Mouse (Mus musculus) myocyte (in vitro differentiated cells): ENCODE results near the gene Dtx3. TPM values are rescaled to one million over a fixed set of nuclear protein-coding genes. Genes with fewer than 3 reads are reported as not detected.

Source experiments
- H3K27me3 ChIP-seq: one replicate; pipeline ENCODE4 v1.6.1; 2011; ENCODE audit not compliant: control insufficient read depth, insufficient read depth, insufficient read length
- H3K36me3 ChIP-seq: one replicate; pipeline ENCODE4 v1.6.1; 2011; ENCODE audit not compliant: control insufficient read depth, insufficient read depth
- H3K4me2 ChIP-seq: one replicate; pipeline ENCODE4 v1.6.1; 2011; ENCODE audit warnings: low read depth, control low read depth
- H3K4me3 ChIP-seq: one replicate; pipeline ENCODE4 v1.5.1; 2011; ENCODE audit warnings: mild to moderate bottlenecking, control low read depth, moderate library complexity
- H3K79me2 ChIP-seq: one replicate; pipeline ENCODE4 v1.6.1; 2011; ENCODE audit not compliant: control insufficient read depth, insufficient read depth
- H3ac ChIP-seq: one replicate; pipeline ENCODE4 v1.6.1; 2011; ENCODE audit not compliant: control insufficient read depth, insufficient read length
- CEBPB ChIP-seq: IDR thresholded peaks from 2 replicates; pipeline ENCODE4 v1.6.1; 2011; ENCODE audit warnings: mild to moderate bottlenecking, moderate library complexity; ENCODE audit not compliant: poor library complexity, insufficient read depth, severe bottlenecking
- E2F4 ChIP-seq: IDR thresholded peaks from one replicate; pipeline ENCODE4 v1.6.1; 2011; ENCODE audit warnings: mild to moderate bottlenecking, control low read depth, moderate library complexity; ENCODE audit not compliant: insufficient read depth
- MAX ChIP-seq: IDR thresholded peaks from one replicate; pipeline ENCODE4 v1.6.1; 2011; ENCODE audit warnings: low read depth, mild to moderate bottlenecking, control low read depth
- MYOD1 ChIP-seq, 3 experiments: IDR thresholded peaks; one replicate each; pipeline ENCODE4 v1.6.1; 2011; ENCODE audit warnings: control low read depth in 2 of 3, low read depth in 2 of 3, mild to moderate bottlenecking in 2 of 3, moderate library complexity in 1 of 3; ENCODE audit not compliant: insufficient read length in 2 of 3, control insufficient read depth in 1 of 3
- MYOG ChIP-seq, 3 experiments: IDR thresholded peaks; one replicate each; pipeline ENCODE4 v1.6.1; 2011; ENCODE audit warnings: control low read depth in 2 of 3, low read depth in 2 of 3, mild to moderate bottlenecking in 2 of 3; ENCODE audit not compliant: insufficient read length in 2 of 3, control insufficient read depth in 1 of 3, insufficient read depth in 1 of 3
- POLR2A ChIP-seq: IDR thresholded peaks from one replicate; pipeline ENCODE4 v1.6.1; 2011; ENCODE audit warnings: low read depth, mild to moderate bottlenecking, control low read depth, moderate library complexity; ENCODE audit not compliant: insufficient read length
- POLR2AphosphoS2 ChIP-seq: IDR thresholded peaks from one replicate; pipeline ENCODE4 v1.6.1; 2011; ENCODE audit warnings: low read depth, control low read depth; ENCODE audit not compliant: insufficient read length
- SRF ChIP-seq: IDR thresholded peaks from one replicate; pipeline ENCODE4 v1.6.1; 2011; ENCODE audit warnings: low read depth; ENCODE audit not compliant: control insufficient read depth, insufficient read length
- TCF12 ChIP-seq: IDR thresholded peaks from one replicate; pipeline ENCODE4 v1.6.1; 2011; ENCODE audit warnings: mild to moderate bottlenecking, control low read depth; ENCODE audit not compliant: poor library complexity, insufficient read depth, severe bottlenecking
- TCF3 ChIP-seq: IDR thresholded peaks from one replicate; pipeline ENCODE4 v1.6.1; 2011; ENCODE audit warnings: low read depth, control low read depth; ENCODE audit not compliant: insufficient read length
- USF1 ChIP-seq: IDR thresholded peaks from one replicate; pipeline ENCODE4 v1.6.1; 2011; ENCODE audit warnings: low read depth, mild to moderate bottlenecking, control low read depth, moderate library complexity
- polyA plus RNA-seq: library from polyadenylated mRNA; unstranded; fragments of >200 nt; fragmentation: generic; extraction: Trizol; gene quantifications from one replicate; pipeline ENCODE4 v1.2.1, GENCODE M21; 2012; ENCODE audit warnings: missing spikeins

Dtx3 gene
- polyA plus RNA-seq, 1 experiment: 42.4 TPM

- H3K4me2 ChIP-seq: no peak overlapping the region
- no peak for TF ChIP-seq TCF12
- TF ChIP-seq POLR2AphosphoS2: no peak
- no peak for TF ChIP-seq MYOG (IDR thresholded peaks at IDR 0.05; ENCODE audit: control insufficient read depth in 1 of 3, insufficient read depth in 1 of 3, insufficient read length in 2 of 3, low read depth in 2 of 3)
- TF ChIP-seq E2F4: no peak
- TF ChIP-seq SRF: no peak
- TF ChIP-seq MAX: no peak
- no peak for TF ChIP-seq POLR2A
- no peak overlapping the region for H3K4me3 ChIP-seq
- no peak overlapping the region for H3ac ChIP-seq
- no peaks in the 10 kb centered on the region for H3K27me3 ChIP-seq
- no peaks in the 10 kb centered on the region for H3K79me2 ChIP-seq
- H3K36me3 ChIP-seq: peaks cover 18% of the 10 kb centered on the region
Observed at GRCm38 (mm10) chr10:127208921-127209320, 13.4 kb upstream of the Dtx3 start.

GRCm38 (mm10) chr10:127205373-127205772, 9.8 kb upstream of the Dtx3 start:
- Histone ChIP-seq H3K27me3 (no peaks in the 10 kb centered on the region), H3K36me3 (peaks cover 28% of the 10 kb centered on the region), H3K79me2 (no peaks in the 10 kb centered on the region), H3K4me2 (no peak overlapping the region), H3K4me3 (no peak overlapping the region), H3ac (no peak overlapping the region)
- TF ChIP-seq TCF3 (no peak), TCF12 (no peak), POLR2A (no peak), MYOG (IDR thresholded peaks at IDR 0.05; ENCODE audit: control insufficient read depth in 1 of 3, insufficient read depth in 1 of 3, insufficient read length in 2 of 3, low read depth in 2 of 3) (no peak), MYOD1 (IDR thresholded peaks at IDR 0.05; ENCODE audit: control insufficient read depth in 1 of 3, insufficient read length in 2 of 3, low read depth in 2 of 3) (no peak), E2F4 (no peak), USF1 (no peak), SRF (no peak)

GRCm38 (mm10) chr10:127204589-127204988, 9.1 kb upstream of the Dtx3 start:
- Histone ChIP-seq H3K79me2 (no peaks in the 10 kb centered on the region), H3K27me3 (no peaks in the 10 kb centered on the region), H3ac (no peak overlapping the region), H3K4me3 (no peak overlapping the region), H3K36me3 (peaks cover 28% of the 10 kb centered on the region), H3K4me2 (no peak overlapping the region)
- no peak for TF ChIP-seq CEBPB
- no peak for TF ChIP-seq MYOG (IDR thresholded peaks at IDR 0.05; ENCODE audit: control insufficient read depth in 1 of 3, insufficient read depth in 1 of 3, insufficient read length in 2 of 3, low read depth in 2 of 3)
- no peak for TF ChIP-seq USF1
- no peak for TF ChIP-seq POLR2A
- TF ChIP-seq MYOD1 (IDR thresholded peaks at IDR 0.05; ENCODE audit: control insufficient read depth in 1 of 3, insufficient read length in 2 of 3, low read depth in 2 of 3): no peak
- TF ChIP-seq TCF3: no peak
- no peak for TF ChIP-seq E2F4

GRCm38 (mm10) chr10:127203106-127203505, 7.6 kb upstream of the Dtx3 start:
- Histone ChIP-seq H3K79me2 (no peaks in the 10 kb centered on the region), H3K36me3 (peaks cover 28% of the 10 kb centered on the region), H3K27me3 (no peaks in the 10 kb centered on the region), H3ac (no peak overlapping the region), H3K4me2 (no peak overlapping the region), H3K4me3 (no peak overlapping the region)
- TF ChIP-seq E2F4 (no peak), USF1 (no peak), MYOD1 (IDR thresholded peaks at IDR 0.05; ENCODE audit: control insufficient read depth in 1 of 3, insufficient read length in 2 of 3, low read depth in 2 of 3) (no peak), TCF3 (no peak), TCF12 (no peak)

- H3ac ChIP-seq: no peak overlapping the region
- peaks cover 12% of the 10 kb centered on the region for H3K36me3 ChIP-seq
- H3K4me2 ChIP-seq: no peak overlapping the region
- H3K27me3 ChIP-seq: no peaks in the 10 kb centered on the region
- peak; percentile 29 for TF ChIP-seq POLR2AphosphoS2
- TF ChIP-seq MAX: no peak
- TF ChIP-seq POLR2A: no peak
- H3K4me3 ChIP-seq: no peak overlapping the region
- H3K79me2 ChIP-seq: peaks cover 2% of the 10 kb centered on the region
Observed at GRCm38 (mm10) chr10:127200279-127200678, 4.8 kb upstream of the Dtx3 start.

- no peak overlapping the region for H3ac ChIP-seq
- H3K4me3 ChIP-seq: no peak overlapping the region
- no peak overlapping the region for H3K4me2 ChIP-seq
- no peak for TF ChIP-seq E2F4
- TF ChIP-seq CEBPB: no peak
- no peak for TF ChIP-seq TCF3
- H3K27me3 ChIP-seq: no peaks in the 10 kb centered on the region
- H3K79me2 ChIP-seq: peaks cover 2% of the 10 kb centered on the region
- peaks cover 11% of the 10 kb centered on the region for H3K36me3 ChIP-seq
Observed at GRCm38 (mm10) chr10:127199474-127199873, 3.9 kb upstream of the Dtx3 start.

GRCm38 (mm10) chr10:127199068-127199467, 3.5 kb upstream of the Dtx3 start:
- Histone ChIP-seq H3K4me3 (no peak overlapping the region), H3K36me3 (peaks cover 11% of the 10 kb centered on the region), H3ac (no peak overlapping the region), H3K27me3 (no peaks in the 10 kb centered on the region), H3K79me2 (peaks cover 2% of the 10 kb centered on the region), H3K4me2 (no peak overlapping the region)
- no peak for TF ChIP-seq CEBPB
- TF ChIP-seq MAX: no peak
